Mouse (Mus musculus) monocyte, adult 2 months (primary cell): ENCODE results near the gene Selplg.

Experiments used
- DNase-seq, 2 experiments: peaks; one replicate each; pipeline ENCODE4 v3.0.0; 2022; ENCODE audit warnings: low spot score in 2 of 2, low read depth in 1 of 2

Selplg gene

GRCm38 (mm10) chr5:113855117-113855516 lies 22.7 kb upstream of the Selplg start:
- DNase-seq = no peak

GRCm38 (mm10) chr5:113854494-113854893 lies 22.1 kb upstream of the Selplg start:
- peak; percentile 74 to 82 for DNase-seq

GRCm38 (mm10) chr5:113853541-113853940 lies 21.1 kb upstream of the Selplg start:
- no peak for DNase-seq

- DNase-seq = no peak
Measured at GRCm38 (mm10) chr5:113852463-113852862, 20.0 kb upstream of the Selplg start.

GRCm38 (mm10) chr5:113850680-113851230 lies 18.3 kb upstream of the Selplg start:
- DNase-seq = no peak

GRCm38 (mm10) chr5:113847636-113848035 lies 15.2 kb upstream of the Selplg start:
- no peak for DNase-seq

- no peak for DNase-seq
Measured at GRCm38 (mm10) chr5:113846656-113847055, 14.2 kb upstream of the Selplg start.

- DNase-seq = no peak
Measured at GRCm38 (mm10) chr5:113845627-113846026, 13.2 kb upstream of the Selplg start.

- DNase-seq = peak; percentile 41 to 80
Measured at GRCm38 (mm10) chr5:113844721-113845120, 12.3 kb upstream of the Selplg start.

- no peak for DNase-seq
Measured at GRCm38 (mm10) chr5:113844106-113844505, 11.7 kb upstream of the Selplg start.

GRCm38 (mm10) chr5:113842906-113843305 lies 10.5 kb upstream of the Selplg start:
- no peak for DNase-seq

- no peak for DNase-seq
Measured at GRCm38 (mm10) chr5:113842244-113842643, 9.8 kb upstream of the Selplg start.

- peak; percentile 68 for DNase-seq
Measured at GRCm38 (mm10) chr5:113841243-113842225, 9.1 kb upstream of the Selplg start.

GRCm38 (mm10) chr5:113840443-113840842 lies 8.0 kb upstream of the Selplg start:
- DNase-seq = no peak

GRCm38 (mm10) chr5:113836961-113837360 lies 4.5 kb upstream of the Selplg start:
- peak in 1 of 2 experiments; percentile 43 for DNase-seq

GRCm38 (mm10) chr5:113833316-113833947 lies 988 bp upstream of the Selplg start:
- no peak for DNase-seq

- DNase-seq = no peak
Measured at GRCm38 (mm10) chr5:113831741-113832140, 703 bp downstream of the Selplg start.

- no peak for DNase-seq
Measured at GRCm38 (mm10) chr5:113830796-113831195, 1.6 kb downstream of the Selplg start.

- DNase-seq = peak; percentile 66 to 80
Measured at GRCm38 (mm10) chr5:113830292-113830643, 2.2 kb downstream of the Selplg start.

- DNase-seq = no peak
Measured at GRCm38 (mm10) chr5:113829566-113830291, 2.7 kb downstream of the Selplg start.

- DNase-seq = no peak
Measured at GRCm38 (mm10) chr5:113828481-113828880, 4.0 kb downstream of the Selplg start.
